Comparison of ENCODE assay signal across 20 mouse cellular contexts in genomic region chr14:60541596-60541995, GRCm38 (mm10).
A peak's percentile ranks its signal among the peaks of the same experiment; 100 is the strongest.
DNase-seq lines count a peak whose midpoint lies in the region; ATAC-seq and TF ChIP-seq lines count a peak whose summit lies in the region.
"Had no signal": no experiment of that assay in that cellular context is flagged by ENCODE, and none has a peak within 500 bp of the region (broad histone marks: within the 10 kb centered on the region; RNA-seq: fewer than 3 reads in every experiment).

No protein-coding gene starts in this region.

- H3K36me3 ChIP-seq in CH12.LX (replicated peaks in 1 of 2; ENCODE audit: control insufficient read depth in 1 of 2, insufficient read depth in 1 of 2, low read length in 1 of 2), result no peaks in the 10 kb centered on the region
- no peaks in the 10 kb centered on the region for H3K36me3 ChIP-seq in forebrain, embryonic 15.5 days
- H3K36me3 ChIP-seq: hindbrain, embryonic 12.5 days; hindbrain, embryonic 15.5 days had no signal

- no peaks in the 10 kb centered on the region for H3K27me3 ChIP-seq in CH12.LX (replicated peaks)
- H3K27me3 ChIP-seq in forebrain, embryonic 15.5 days, result no peaks in the 10 kb centered on the region
- H3K27me3 ChIP-seq: hindbrain, embryonic 12.5 days; hindbrain, embryonic 15.5 days had no signal

- H3K27ac ChIP-seq in CH12.LX (ENCODE audit: insufficient read depth, low read depth), result no peak overlapping the region
- H3K27ac ChIP-seq in forebrain, embryonic 15.5 days (replicated peaks), result no peak overlapping the region
- H3K27ac ChIP-seq: gastrocnemius, adult 2 months; hindbrain, embryonic 12.5 days; hindbrain, embryonic 15.5 days had no signal

- H3K79me2 ChIP-seq in CH12.LX (replicated peaks; ENCODE audit: control insufficient read depth, extremely low read depth, insufficient read depth, poor library complexity, severe bottlenecking), result no peaks in the 10 kb centered on the region

- dilution Hi-C loops in CH12.LX (cut with MboI; ENCODE audit: extremely low pct_ligation_motif_present, extremely low pct_unique_long_range_greater_than_20kb, low sequenced_read_pairs), result no loop called here

- H3K4me1 ChIP-seq in CH12.LX (ENCODE audit: control insufficient read depth in 1 of 2, insufficient read depth in 2 of 2), result peaks cover 0 to 18% of the 10 kb centered on the region in 2 experiments; a peak in 2 of 4 replicates
- H3K4me1 ChIP-seq in forebrain, embryonic 15.5 days, result no peaks in the 10 kb centered on the region
- H3K4me1 ChIP-seq: forebrain, embryonic 10.5 days; hindbrain, embryonic 12.5 days; hindbrain, embryonic 15.5 days had no signal

- no peak for TF ChIP-seq RAD21 in CH12.LX (IDR thresholded peaks at IDR 0.05; ENCODE audit: low read depth, low read length)

- 86% methylated on average over 5 of the region's 5 CpGs for WGBS in forebrain, embryonic 15.5 days

- in situ Hi-C loops in CH12.LX (cut with MboI; ENCODE audit: low pct_ligation_motif_present, low pct_unique_long_range_greater_than_20kb, low sequenced_read_pairs), result loop anchor here (25.0 kb wide), 1 partner anchor 546 kb away; no protein-coding TSS in a partner anchor

- no peak overlapping the region for H3K4me3 ChIP-seq in CH12.LX (replicated peaks in 1 of 3; ENCODE audit: low read depth in 2 of 3, low read length in 2 of 3, poor library complexity in 1 of 3)
- no peak overlapping the region for H3K4me3 ChIP-seq in forebrain, embryonic 15.5 days
- H3K4me3 ChIP-seq: forebrain, embryonic 10.5 days; gastrocnemius, adult 2 months; hindbrain, embryonic 12.5 days; hindbrain, embryonic 15.5 days had no signal

- H3K4me2 ChIP-seq in CH12.LX (ENCODE audit: insufficient read depth, low read depth, poor library complexity, severe bottlenecking), result no peak overlapping the region
- H3K4me2 ChIP-seq in forebrain, embryonic 15.5 days (replicated peaks), result no peak overlapping the region
- H3K4me2 ChIP-seq: heart, embryonic 11.5 days; hindbrain, embryonic 12.5 days; hindbrain, embryonic 15.5 days had no signal

- no peak overlapping the region for H3K9ac ChIP-seq in CH12.LX (ENCODE audit: insufficient read depth, low read depth)
- H3K9ac ChIP-seq in forebrain, embryonic 15.5 days (replicated peaks), result no peak overlapping the region
- H3K9ac ChIP-seq: hindbrain, embryonic 12.5 days; hindbrain, embryonic 15.5 days had no signal

- peaks cover 9% of the 10 kb centered on the region for H3K9me3 ChIP-seq in CH12.LX (replicated peaks; ENCODE audit: low read length)
- no peaks in the 10 kb centered on the region for H3K9me3 ChIP-seq in forebrain, embryonic 15.5 days
- H3K9me3 ChIP-seq: hindbrain, embryonic 15.5 days had no signal

- no peak for ATAC-seq in forebrain, embryonic 15.5 days (replicated peaks)
- ATAC-seq: forebrain, embryonic 14.5 days had no signal

- no peak for TF ChIP-seq CTCF in CH12.LX (conservative IDR thresholded peaks at IDR 0.05 in 1 of 2, IDR thresholded peaks at IDR 0.05 in 1 of 2; ENCODE audit: low read depth in 2 of 2, low read length in 2 of 2)

- DNase-seq in 3T3-L1 (ENCODE audit: low read depth, low spot score) (peak; percentile 60), A20 (ENCODE audit: low read depth, low spot score) (peak; percentile 38), CH12.LX (ENCODE audit: extremely low read depth) (peak; percentile 82)
- DNase-seq in left cerebral cortex, adult 11 months (ENCODE audit: low spot score), result no peak
- DNase-seq in urinary bladder, postnatal 4 days (ENCODE audit: low spot score in 2 of 2), result no peak
- DNase-seq: adrenal gland, postnatal 10 days; adrenal gland, postnatal 36 days; cerebellum, adult 18-20 months; cerebellum, adult 9-10 months; cerebellum, postnatal 14 days; gastrocnemius, adult 2 months; gastrocnemius, postnatal 14 days; heart, adult 11 months; kidney, adult 18-20 months had no signal

- no peak for TF ChIP-seq POLR2A in CH12.LX (IDR thresholded peaks at IDR 0.05; ENCODE audit: low read depth, low read length)

- peak; percentile 91 for TF ChIP-seq EP300 in CH12.LX (IDR thresholded peaks at IDR 0.05; ENCODE audit: low read length)

TF ChIP-seq in CH12.LX, 34 proteins besides CTCF, POLR2A, EP300 and RAD21:
- peak; percentile 34; the same call in 1 of the 2 replicates for TF ChIP-seq ETS1 (conservative IDR thresholded peaks at IDR 0.05; ENCODE audit: low read depth, low read length)
- TF ChIP-seq PAX5 (IDR thresholded peaks at IDR 0.05; ENCODE audit: low read length), result no peak
- TF ChIP-seq UBTF (IDR thresholded peaks at IDR 0.05; ENCODE audit: low read depth, low read length), result no peak
- TF ChIP-seq JUND (conservative IDR thresholded peaks at IDR 0.05; ENCODE audit: low read depth, low read length), result peak; percentile 98
- peak; percentile 96 for TF ChIP-seq IRF4 (IDR thresholded peaks at IDR 0.05; ENCODE audit: low read depth, low read length)
- TF ChIP-seq JUN (IDR thresholded peaks at IDR 0.05; ENCODE audit: insufficient read depth, low read depth, low read length), result peak; percentile 97
- TF ChIP-seq GABPA (IDR thresholded peaks at IDR 0.05; ENCODE audit: insufficient replicate concordance, low read depth, low read length), result no peak
- 0 out of 2 replicates have a peak, but pooled peaks have one; percentile 34 for TF ChIP-seq BHLHE40 (IDR thresholded peaks at IDR 0.05; ENCODE audit: low read depth, low read length)
- 0 out of 2 replicates have a peak, but pooled peaks have one; percentile 6 for TF ChIP-seq ELF1 (IDR thresholded peaks at IDR 0.05; ENCODE audit: low read depth, low read length)

Comparison
In these comparisons a context has a peak if more than half of its experiments do, and no peak if none do; other contexts are left out.
1. DNase-seq: peak in 3T3-L1 (single experiment), A20 (single experiment) and CH12.LX (single experiment); none in left cerebral cortex, adult 11 months (single experiment) and urinary bladder, postnatal 4 days (0 of 2).